Mouse (Mus musculus) adrenal gland, adult 18-20 months (tissue): Measurements from ENCODE around the gene Gm10643. TPM values are rescaled to one million over a fixed set of nuclear protein-coding genes. Genes with fewer than 3 reads are reported as not detected.

Source experiments
- DNase-seq, 2 experiments: peaks; one replicate each; pipeline ENCODE4 v3.0.0; 2021 to 2022; ENCODE audit warnings: low spot score in 2 of 2
- long read RNA-seq, 2 experiments: library from polyadenylated mRNA; stranded (forward); transcript quantifications; one replicate each; pipeline ENCODE4 v2.0.0; 2021
- total RNA-seq, 2 experiments: library from RNA; stranded (reverse); gene quantifications; 1 replicate in 1 of 2; 2 replicates in 1 of 2; pipeline ENCODE4 v1.2.3; 2021

The Gm10643 gene
- 1 to 10 TPM; 2.5 to 2.6 TPM for total RNA-seq
- long read RNA-seq, experiment 1, partial matches to known transcripts, result 0 of 1 reads
- long read RNA-seq, experiment 1, other reads (novel, unspliced or antisense), result 0 of 1 reads
- long read RNA-seq, experiment 2, partial matches to known transcripts, result 0 of 1 reads
- long read RNA-seq, experiment 2, other reads (novel, unspliced or antisense), result 0 of 1 reads

- DNase-seq, result no peak
Measured at GRCm38 (mm10) chr8:84065037-84065436, at the start of gene Gm10643. Gene Gm10643, minus strand, starts transcription at chr8:84065137.

GRCm38 (mm10) chr8:84106216-84107040 lies 41.5 kb upstream of the Gm10643 start:
- DNase-seq, result no peak

- no peak for DNase-seq
Measured at GRCm38 (mm10) chr8:84105676-84106075, 40.7 kb upstream of the Gm10643 start.

GRCm38 (mm10) chr8:84104697-84105609 lies 40.0 kb upstream of the Gm10643 start, which contains the start of gene Dcaf15:
Gene Dcaf15, minus strand, starts transcription at chr8:84104768.
- peak; percentile 90 to 94 for DNase-seq

- no peak for DNase-seq
Measured at GRCm38 (mm10) chr8:84104221-84104620, 39.3 kb upstream of the Gm10643 start.

GRCm38 (mm10) chr8:84103601-84104000 lies 38.7 kb upstream of the Gm10643 start:
- DNase-seq, result no peak

- no peak for DNase-seq
Measured at GRCm38 (mm10) chr8:84101476-84102270, 36.7 kb upstream of the Gm10643 start.

GRCm38 (mm10) chr8:84098376-84098775 lies 33.4 kb upstream of the Gm10643 start:
- DNase-seq, result no peak

- DNase-seq, result no peak
Measured at GRCm38 (mm10) chr8:84096061-84096460, 31.1 kb upstream of the Gm10643 start.

GRCm38 (mm10) chr8:84090585-84090984 lies 25.6 kb upstream of the Gm10643 start:
- DNase-seq, result no peak

GRCm38 (mm10) chr8:84089277-84089676 lies 24.3 kb upstream of the Gm10643 start:
- no peak for DNase-seq

GRCm38 (mm10) chr8:84087821-84088220 lies 22.9 kb upstream of the Gm10643 start:
- no peak for DNase-seq

GRCm38 (mm10) chr8:84087156-84087555 lies 22.2 kb upstream of the Gm10643 start:
- no peak for DNase-seq

- DNase-seq, result no peak
Measured at GRCm38 (mm10) chr8:84084341-84085115, 19.6 kb upstream of the Gm10643 start.

- no peak for DNase-seq
Measured at GRCm38 (mm10) chr8:84083829-84084241, 18.9 kb upstream of the Gm10643 start.

GRCm38 (mm10) chr8:84079206-84079605 lies 14.3 kb upstream of the Gm10643 start:
- DNase-seq, result no peak

- DNase-seq, result no peak
Measured at GRCm38 (mm10) chr8:84076849-84077248, 11.9 kb upstream of the Gm10643 start.

- no peak for DNase-seq
Measured at GRCm38 (mm10) chr8:84076412-84076811, 11.5 kb upstream of the Gm10643 start.

- DNase-seq, result no peak
Measured at GRCm38 (mm10) chr8:84073230-84073976, 8.5 kb upstream of the Gm10643 start.
